Mouse (Mus musculus): ENCODE results near the gene Prss28. TPM values are rescaled to one million over a fixed set of nuclear protein-coding genes. Genes with fewer than 3 reads are reported as not detected.

The Prss28 gene
- polyA plus RNA-seq (2015; fragmentation: Nextera tagmentation; extraction: Ambion mirVana) = not detected in 2 replicates

GRCm38 (mm10) chr17:25308346-25308745, at the start of gene Prss28:
TSS of gene Prss28 (plus strand) at chr17:25308646.
- no peaks in the 10 kb centered on the region for H3K4me1 ChIP-seq (replicated peaks)
- no peak for ATAC-seq
- H3K4me3 ChIP-seq (replicated peaks) = no peak within 1 kb of the TSS
- H3K36me3 ChIP-seq = no peaks in the 10 kb centered on the region
- no peaks in the 10 kb centered on the region for H3K27me3 ChIP-seq (replicated peaks)
- 35% methylated on average over 4 of the region's 4 CpGs for WGBS
- no peaks in the 10 kb centered on the region for H3K9me3 ChIP-seq
- H3K9ac ChIP-seq = no peak within 1 kb of the TSS
- H3K27ac ChIP-seq = no peak within 1 kb of the TSS
- no peak within 1 kb of the TSS for H3K4me2 ChIP-seq (replicated peaks)

- 63% methylated on average over 3 of the region's 3 CpGs for WGBS
- Histone ChIP-seq H3K9me3 (no peaks in the 10 kb centered on the region), H3K4me3 (replicated peaks) (no peak overlapping the region), H3K4me1 (replicated peaks) (no peaks in the 10 kb centered on the region), H3K9ac (no peak overlapping the region), H3K27me3 (replicated peaks) (no peaks in the 10 kb centered on the region), H3K4me2 (replicated peaks) (no peak overlapping the region), H3K27ac (no peak overlapping the region), H3K36me3 (peaks cover 69% of the 10 kb centered on the region)
- no peak for ATAC-seq
Observed at GRCm38 (mm10) chr17:25264453-25264852, 44.0 kb upstream of the Prss28 start.

- H3K4me2 ChIP-seq (replicated peaks) = peak overlapping the region; percentile 74
- H3K9ac ChIP-seq = no peak overlapping the region; the same call in 1 of the 2 replicates
- no peak overlapping the region for H3K27ac ChIP-seq
- ATAC-seq = no peak
- no peaks in the 10 kb centered on the region for H3K27me3 ChIP-seq (replicated peaks)
- peaks cover 41% of the 10 kb centered on the region for H3K36me3 ChIP-seq
- peaks cover 25% of the 10 kb centered on the region for H3K4me1 ChIP-seq (replicated peaks)
- 66% methylated on average over 2 of the region's 2 CpGs for WGBS
- no peaks in the 10 kb centered on the region for H3K9me3 ChIP-seq
- H3K4me3 ChIP-seq (replicated peaks) = 0 out of 2 replicates have a peak overlapping the region, but pooled peaks have one; percentile 92
Observed at GRCm38 (mm10) chr17:25270795-25271335, 37.6 kb upstream of the Prss28 start.

- peak overlapping the region; percentile 74 for H3K4me2 ChIP-seq (replicated peaks)
- H3K36me3 ChIP-seq = peaks cover 27% of the 10 kb centered on the region
- H3K27me3 ChIP-seq (replicated peaks) = no peaks in the 10 kb centered on the region
- H3K4me3 ChIP-seq (replicated peaks) = peak overlapping the region; percentile 92
- H3K4me1 ChIP-seq (replicated peaks) = peaks cover 25% of the 10 kb centered on the region
- no peaks in the 10 kb centered on the region for H3K9me3 ChIP-seq
- WGBS = under 1% methylated on average over 10 of the region's 10 CpGs
- peak overlapping the region; percentile 99 for H3K27ac ChIP-seq
- H3K9ac ChIP-seq = peak overlapping the region; percentile 100
- ATAC-seq = no peak
Observed at GRCm38 (mm10) chr17:25272326-25272725, 36.1 kb upstream of the Prss28 start.

DNA sequence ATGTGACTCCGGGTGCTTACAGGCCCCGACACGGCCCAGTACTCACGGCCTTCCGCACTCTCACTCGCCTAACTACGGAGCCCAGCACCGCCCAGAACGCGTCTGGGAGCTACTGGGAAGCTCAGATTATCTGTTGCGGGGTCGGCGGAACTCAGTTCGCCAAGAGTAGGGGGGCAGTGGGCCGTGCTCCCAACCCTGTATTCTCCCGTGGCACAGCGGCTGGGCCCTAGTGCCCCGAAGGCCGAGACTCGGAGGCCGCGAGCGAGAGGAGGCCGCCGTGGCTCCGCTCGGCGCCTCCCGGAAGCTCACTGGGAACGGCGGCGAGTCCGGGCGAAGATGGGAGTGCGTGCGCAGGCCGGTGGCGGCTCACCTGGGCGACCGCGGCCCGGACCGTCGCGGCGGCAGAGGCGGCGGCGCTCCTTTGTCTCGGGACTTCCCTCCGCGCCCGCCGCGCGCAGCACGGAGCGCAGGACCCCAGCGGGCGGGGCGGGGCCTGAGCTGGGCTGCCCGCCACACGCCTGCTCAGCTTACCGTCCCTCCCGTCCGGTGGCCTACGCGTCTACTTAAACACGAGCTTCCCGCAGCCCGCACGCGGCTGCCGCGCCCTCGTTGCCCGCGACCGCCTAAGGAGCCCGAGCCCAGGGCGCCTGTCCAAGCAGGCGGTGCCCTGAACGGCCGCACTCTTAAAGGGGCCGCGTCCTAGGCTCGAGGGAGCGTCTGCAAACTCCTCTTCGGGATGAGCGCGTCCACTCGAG, 35.3 kb upstream of the Prss28 start:
- peak; percentile 92 for ATAC-seq
- Histone ChIP-seq H3K4me1 (replicated peaks) (peaks cover 25% of the 10 kb centered on the region), H3K27me3 (replicated peaks) (no peaks in the 10 kb centered on the region), H3K4me3 (replicated peaks) (peak overlapping the region; percentile 92), H3K4me2 (replicated peaks) (peak overlapping the region; percentile 74), H3K9me3 (no peaks in the 10 kb centered on the region), H3K27ac (peak overlapping the region; percentile 99), H3K9ac (peak overlapping the region; percentile 100), H3K36me3 (peaks cover 19% of the 10 kb centered on the region)
- under 1% methylated on average over 91 of the region's 92 CpGs for WGBS

DNA sequence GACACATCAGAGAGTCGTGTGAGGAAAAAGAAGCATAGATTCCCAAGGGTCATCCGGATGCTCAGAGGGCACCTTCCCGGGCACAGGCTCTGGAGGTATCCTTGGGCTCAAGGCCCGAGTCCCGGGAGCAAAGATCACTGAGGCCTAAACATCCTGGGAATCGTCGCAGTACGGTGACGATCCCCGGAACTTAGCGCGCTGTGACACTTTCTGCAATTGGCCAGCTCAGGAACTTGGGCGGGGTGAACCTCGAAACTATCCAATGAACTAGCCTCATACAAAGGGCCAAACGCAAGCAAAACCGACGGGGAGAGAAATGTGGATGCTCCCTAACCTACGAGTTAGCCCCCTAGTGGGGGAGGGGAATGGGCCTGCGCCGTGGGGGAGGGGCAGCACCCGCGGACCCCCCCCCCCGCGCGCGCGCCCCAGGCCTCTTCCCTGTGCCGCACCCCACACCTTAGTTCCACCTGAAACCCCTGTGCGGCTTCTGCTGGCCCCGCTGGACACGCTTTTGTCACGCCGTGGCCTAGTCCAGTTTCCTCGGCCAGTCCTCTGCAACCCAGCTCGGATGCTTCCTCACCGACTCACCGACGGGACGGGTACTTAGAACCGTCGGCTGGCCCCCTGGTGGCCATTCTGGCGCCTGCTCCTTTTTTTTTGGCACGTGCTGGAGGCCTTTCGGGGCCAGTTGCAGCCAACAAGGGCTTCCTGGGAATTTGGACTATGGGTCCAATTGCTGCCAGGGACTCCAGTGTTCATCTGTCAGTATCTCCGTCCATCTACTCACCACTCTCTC, 34.5 kb upstream of the Prss28 start:
- H3K9me3 ChIP-seq = no peaks in the 10 kb centered on the region
- under 1% methylated on average over 43 of the region's 45 CpGs for WGBS
- H3K4me1 ChIP-seq (replicated peaks) = peaks cover 25% of the 10 kb centered on the region
- H3K9ac ChIP-seq = peak overlapping the region; percentile 100
- H3K36me3 ChIP-seq = peaks cover 11% of the 10 kb centered on the region
- peak overlapping the region; percentile 92 for H3K4me3 ChIP-seq (replicated peaks)
- peak overlapping the region; percentile 74 for H3K4me2 ChIP-seq (replicated peaks)
- H3K27me3 ChIP-seq (replicated peaks) = no peaks in the 10 kb centered on the region
- peak overlapping the region; percentile 99 for H3K27ac ChIP-seq
- ATAC-seq = peak; percentile 87

- no peaks in the 10 kb centered on the region for H3K9me3 ChIP-seq
- H3K36me3 ChIP-seq = peaks cover 2% of the 10 kb centered on the region; the same call in 1 of the 2 replicates
- H3K4me1 ChIP-seq (replicated peaks) = peaks cover 25% of the 10 kb centered on the region
- peak within 1 kb of the TSS; percentile 92 for H3K4me3 ChIP-seq (replicated peaks)
- peak within 1 kb of the TSS; percentile 100 for H3K9ac ChIP-seq
- 81% methylated on average over 9 of the region's 9 CpGs for WGBS
- no peaks in the 10 kb centered on the region for H3K27me3 ChIP-seq (replicated peaks)
- H3K27ac ChIP-seq = peak within 1 kb of the TSS; percentile 99
- H3K4me2 ChIP-seq (replicated peaks) = peak within 1 kb of the TSS; percentile 74
- no peak for ATAC-seq
Observed at GRCm38 (mm10) chr17:25274571-25275346, 33.7 kb upstream of the Prss28 start, which contains the start of gene Ube2i. TSS of gene Ube2i (minus strand) at chr17:25274622.

DNA sequence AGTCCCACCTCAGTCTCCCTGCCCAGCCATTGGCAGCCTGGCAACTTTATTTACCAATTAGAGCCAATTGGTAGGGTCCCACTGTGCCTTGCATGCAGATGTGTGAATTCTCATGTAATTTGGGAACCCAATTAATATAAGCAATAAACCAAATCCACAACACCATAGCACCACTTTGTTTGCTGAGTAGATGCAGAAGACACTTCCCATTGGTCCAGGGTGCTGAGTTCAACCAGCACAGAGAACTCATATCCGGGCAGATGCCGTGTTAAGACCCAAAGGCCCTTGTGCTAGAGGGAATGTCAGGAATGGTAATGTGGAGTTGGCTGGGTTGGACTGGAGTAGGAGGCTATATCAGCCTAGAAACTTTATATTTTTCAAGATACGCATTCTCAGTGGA, 32.6 kb upstream of the Prss28 start:
- Histone ChIP-seq H3K9me3 (no peaks in the 10 kb centered on the region), H3K36me3 (no peaks in the 10 kb centered on the region), H3K4me1 (replicated peaks) (peaks cover 18% of the 10 kb centered on the region), H3K4me3 (replicated peaks) (no peak overlapping the region), H3K27ac (no peak overlapping the region), H3K27me3 (replicated peaks) (no peaks in the 10 kb centered on the region), H3K4me2 (replicated peaks) (no peak overlapping the region), H3K9ac (no peak overlapping the region)
- WGBS = 97% methylated on average over 3 of the region's 3 CpGs
- ATAC-seq = no peak

- 27% methylated on average over 11 of the region's 11 CpGs for WGBS
- 0 out of 2 replicates have a peak, but pooled peaks cover 2% of the 10 kb centered on the region for H3K4me1 ChIP-seq (replicated peaks)
- peak; percentile 77; the same call in 1 of the 2 replicates for ATAC-seq
Observed at GRCm38 (mm10) chr17:25282133-25282532, 26.3 kb upstream of the Prss28 start.

GRCm38 (mm10) chr17:25285033-25285432, 23.4 kb upstream of the Prss28 start:
- Histone ChIP-seq H3K4me1 (replicated peaks) (0 out of 2 replicates have a peak, but pooled peaks cover 2% of the 10 kb centered on the region), H3K27me3 (replicated peaks) (no peaks in the 10 kb centered on the region), H3K27ac (no peak overlapping the region), H3K4me2 (replicated peaks) (no peak overlapping the region), H3K4me3 (replicated peaks) (no peak overlapping the region), H3K9me3 (no peaks in the 10 kb centered on the region), H3K9ac (no peak overlapping the region), H3K36me3 (no peaks in the 10 kb centered on the region)
- no peak for ATAC-seq
- WGBS = 23% methylated on average over 3 of the region's 3 CpGs

More at GRCm38 (mm10) chr17:25282133-25282532, 26.3 kb upstream of the Prss28 start:
- no peaks in the 10 kb centered on the region for H3K9me3 ChIP-seq
- no peak overlapping the region for H3K9ac ChIP-seq
- no peak overlapping the region for H3K27ac ChIP-seq
- peak overlapping the region; percentile 15; the same call in 1 of the 2 replicates for H3K4me2 ChIP-seq (replicated peaks)
- H3K4me3 ChIP-seq (replicated peaks) = no peak overlapping the region
- H3K36me3 ChIP-seq = no peaks in the 10 kb centered on the region
- no peaks in the 10 kb centered on the region for H3K27me3 ChIP-seq (replicated peaks)

- Histone ChIP-seq H3K4me3 (replicated peaks) (no peak overlapping the region), H3K9me3 (no peaks in the 10 kb centered on the region), H3K4me2 (replicated peaks) (no peak overlapping the region), H3K4me1 (replicated peaks) (no peaks in the 10 kb centered on the region), H3K9ac (no peak overlapping the region), H3K27ac (no peak overlapping the region), H3K27me3 (replicated peaks) (no peaks in the 10 kb centered on the region), H3K36me3 (no peaks in the 10 kb centered on the region)
- ATAC-seq = no peak
- 17% methylated on average over 4 of the region's 4 CpGs for WGBS
Observed at GRCm38 (mm10) chr17:25288842-25289241, 19.6 kb upstream of the Prss28 start.

Data from intestine, embryonic 15.5 days (tissue).